Mouse (Mus musculus) E14TG2a.4 (cell line): Measurements from ENCODE around the gene Ensa.
"Not testable (repeated sequence)": the region's sequence is repeated elsewhere in the genome, so short reads cannot be mapped to it uniquely, and the experiment has no call there.

ENCODE experiments used
- H3K27me3 ChIP-seq: 2 replicates; pipeline ENCODE4 v1.6.1; 2014; ENCODE audit warnings: low read length, control low read depth; ENCODE audit not compliant: insufficient read depth
- H3K36me3 ChIP-seq: 2 replicates; pipeline ENCODE4 v1.6.1; 2014; ENCODE audit warnings: low read length, control low read depth; ENCODE audit not compliant: insufficient read depth
- H3K4me1 ChIP-seq: replicated peaks from 2 replicates; pipeline ENCODE4 v1.6.1; 2014; ENCODE audit warnings: low read depth, low read length, control low read depth
- H3K4me3 ChIP-seq: replicated peaks from 2 replicates; pipeline ENCODE4 v1.5.1; 2014; ENCODE audit warnings: mild to moderate bottlenecking, low read length
- H3K9me3 ChIP-seq: 2 replicates; pipeline ENCODE4 v1.6.1; 2014; ENCODE audit warnings: low read length, control low read depth
- CTCF ChIP-seq: conservative IDR thresholded peaks from 2 replicates; pipeline ENCODE4 v1.5.1; 2014; ENCODE audit warnings: low read length
- NANOG ChIP-seq: IDR thresholded peaks from 2 replicates; pipeline ENCODE4 v1.6.1; 2014; ENCODE audit warnings: borderline replicate concordance, low read length, mixed read lengths
- POU5F1 ChIP-seq: IDR thresholded peaks from 2 replicates; pipeline ENCODE4 v1.6.1; 2014; ENCODE audit warnings: low read length, borderline replicate concordance

Gene Ensa

GRCm38 (mm10) chr3:95651033-95651373 is 26.2 kb downstream of the Ensa start:
- Histone ChIP-seq H3K27me3 (no peaks in the 10 kb centered on the region), H3K9me3 (no peaks in the 10 kb centered on the region), H3K4me3 (peak overlapping the region; percentile 70), H3K36me3 (0 out of 2 replicates have a peak, but pooled peaks cover 4% of the 10 kb centered on the region), H3K4me1 (peaks cover 93% of the 10 kb centered on the region)
- TF ChIP-seq NANOG (no peak), POU5F1 (no peak), CTCF (no peak)

GRCm38 (mm10) chr3:95651391-95652203 is 26.8 kb downstream of the Ensa start:
- no peaks in the 10 kb centered on the region for H3K9me3 ChIP-seq
- peak overlapping the region; percentile 70 for H3K4me3 ChIP-seq
- no peaks in the 10 kb centered on the region for H3K27me3 ChIP-seq
- 0 out of 2 replicates have a peak, but pooled peaks cover 4% of the 10 kb centered on the region for H3K36me3 ChIP-seq
- TF ChIP-seq CTCF (no peak), NANOG (no peak), POU5F1 (no peak)
- H3K4me1 ChIP-seq = peaks cover 92% of the 10 kb centered on the region

GRCm38 (mm10) chr3:95652204-95652811 is 27.5 kb downstream of the Ensa start:
- Histone ChIP-seq H3K36me3 (peaks cover 7% of the 10 kb centered on the region; the same call in 1 of the 2 replicates), H3K4me1 (peaks cover 93% of the 10 kb centered on the region), H3K4me3 (peak overlapping the region; percentile 70), H3K9me3 (no peaks in the 10 kb centered on the region), H3K27me3 (no peaks in the 10 kb centered on the region)
- TF ChIP-seq CTCF (no peak; the same call in 1 of the 2 replicates), POU5F1 (no peak), NANOG (no peak)

GRCm38 (mm10) chr3:95652871-95653270 is 28.1 kb downstream of the Ensa start:
- Histone ChIP-seq H3K27me3 (no peaks in the 10 kb centered on the region), H3K9me3 (no peaks in the 10 kb centered on the region), H3K4me1 (peaks cover 93% of the 10 kb centered on the region), H3K36me3 (peaks cover 11% of the 10 kb centered on the region; the same call in 1 of the 2 replicates), H3K4me3 (peak overlapping the region; percentile 70)
- TF ChIP-seq POU5F1 (no peak), CTCF (no peak), NANOG (peak; percentile 33; the same call in 1 of the 2 replicates)

GRCm38 (mm10) chr3:95653473-95654034 is 28.8 kb downstream of the Ensa start:
- Histone ChIP-seq H3K36me3 (peaks cover 11% of the 10 kb centered on the region; the same call in 1 of the 2 replicates), H3K4me3 (peak overlapping the region; percentile 67), H3K27me3 (no peaks in the 10 kb centered on the region), H3K9me3 (no peaks in the 10 kb centered on the region), H3K4me1 (peaks cover 86% of the 10 kb centered on the region)
- TF ChIP-seq CTCF (no peak), NANOG (no peak), POU5F1 (no peak)

- H3K4me1 ChIP-seq = peaks cover 78% of the 10 kb centered on the region
- not testable (repeated sequence) for H3K9me3 ChIP-seq, H3K27me3 ChIP-seq
- H3K36me3 ChIP-seq = peaks cover 11% of the 10 kb centered on the region; the same call in 1 of the 2 replicates
- peak overlapping the region; percentile 67 for H3K4me3 ChIP-seq
Measured at GRCm38 (mm10) chr3:95654371-95654770, 29.6 kb downstream of the Ensa start.

- H3K9me3 ChIP-seq = no peaks in the 10 kb centered on the region
- TF ChIP-seq POU5F1 = no peak
- TF ChIP-seq CTCF = no peak
- no peak for TF ChIP-seq NANOG
- H3K4me1 ChIP-seq = peaks cover 68% of the 10 kb centered on the region
- no peaks in the 10 kb centered on the region for H3K27me3 ChIP-seq
- peaks cover 22% of the 10 kb centered on the region for H3K36me3 ChIP-seq
- peak overlapping the region; percentile 29; the same call in 1 of the 2 replicates for H3K4me3 ChIP-seq
Measured at GRCm38 (mm10) chr3:95655437-95655836, 30.6 kb downstream of the Ensa start.

- Histone ChIP-seq H3K4me1 (peaks cover 51% of the 10 kb centered on the region), H3K9me3 (no peaks in the 10 kb centered on the region), H3K36me3 (peaks cover 39% of the 10 kb centered on the region), H3K27me3 (no peaks in the 10 kb centered on the region), H3K4me3 (peak overlapping the region; percentile 93)
- TF ChIP-seq NANOG = no peak
- no peak for TF ChIP-seq CTCF
- no peak for TF ChIP-seq POU5F1
Measured at GRCm38 (mm10) chr3:95657108-95657507, 32.3 kb downstream of the Ensa start.
